Mouse (Mus musculus) liver, embryonic 11.5 days (tissue): ENCODE data around the gene Spag16. TPM values are rescaled to one million over a fixed set of nuclear protein-coding genes. Genes with fewer than 3 reads are reported as not detected.

Source experiments
- ATAC-seq: fragments of 200-750 bp; cut with Nextera tagmentation; replicated peaks from 2 replicates; pipeline ENCODE4 v1.8.0; 2017; ENCODE audit warnings: moderate number of reproducible peaks, mild to moderate bottlenecking, moderate TSS enrichment, moderate library complexity; ENCODE audit not compliant: low FRiP score
- DNase-seq: peaks from one replicate; pipeline ENCODE4 v3.0.0-alpha.2; 2017; ENCODE audit warnings: low spot score
- H3K27ac ChIP-seq: fragments of 300-500 bp; sonication (generic); 2 replicates; pipeline ENCODE4 v1.5.1; 2014; ENCODE audit warnings: mild to moderate bottlenecking, low read depth, low read length, control low read depth
- H3K27me3 ChIP-seq: fragments of 300-500 bp; sonication (generic); replicated peaks from 2 replicates; pipeline ENCODE4 v1.6.1; 2014; ENCODE audit warnings: low read length, mixed read lengths; ENCODE audit not compliant: control insufficient read depth, insufficient read depth
- H3K36me3 ChIP-seq: fragments of 300-500 bp; sonication (generic); 2 replicates; pipeline ENCODE4 v1.6.1; 2014; ENCODE audit warnings: mild to moderate bottlenecking, low read length, moderate library complexity, mixed read lengths; ENCODE audit not compliant: control insufficient read depth, insufficient read depth
- H3K4me1 ChIP-seq: fragments of 300-500 bp; sonication (generic); replicated peaks from 2 replicates; pipeline ENCODE4 v1.6.1; 2014; ENCODE audit warnings: low read length, mixed read lengths; ENCODE audit not compliant: control insufficient read depth, insufficient read depth
- H3K4me2 ChIP-seq: fragments of 300-500 bp; sonication (generic); 2 replicates; pipeline ENCODE4 v1.6.1; 2014; ENCODE audit warnings: mild to moderate bottlenecking, control low read depth, moderate library complexity
- H3K4me3 ChIP-seq: fragments of 300-500 bp; sonication (generic); 2 replicates; pipeline ENCODE4 v1.5.1; 2014; ENCODE audit warnings: low read depth, low read length, control low read depth
- H3K9ac ChIP-seq: fragments of 300-500 bp; sonication (generic); 2 replicates; pipeline ENCODE4 v1.6.1; 2014; ENCODE audit warnings: low read depth, low read length, control low read depth
- H3K9me3 ChIP-seq: fragments of 300-500 bp; sonication (generic); 2 replicates; pipeline ENCODE4 v1.6.1; 2016; ENCODE audit warnings: low read length, inconsistent platforms, mixed read lengths; ENCODE audit not compliant: control insufficient read depth
- WGBS: fragments of 180-500 bp; shearing (Covaris S2); extraction: QIAGEN DNeasy Blood & Tissue Kit; methylation state at CpG from one replicate; pipeline ENCODE4 v1.1.7; 2014; 5-methylcytosine and 5-hydroxymethylcytosine counted together
- polyA plus RNA-seq: library from polyadenylated mRNA; unstranded; fragments of >200 nt; fragmentation: Nextera tagmentation; extraction: Ambion mirVana; gene quantifications from 2 replicates; pipeline ENCODE4 v1.2.1, GENCODE M21; 2014

Spag16 gene
- polyA plus RNA-seq, 1 experiment from 2014 or later = 0.25 TPM

DNA sequence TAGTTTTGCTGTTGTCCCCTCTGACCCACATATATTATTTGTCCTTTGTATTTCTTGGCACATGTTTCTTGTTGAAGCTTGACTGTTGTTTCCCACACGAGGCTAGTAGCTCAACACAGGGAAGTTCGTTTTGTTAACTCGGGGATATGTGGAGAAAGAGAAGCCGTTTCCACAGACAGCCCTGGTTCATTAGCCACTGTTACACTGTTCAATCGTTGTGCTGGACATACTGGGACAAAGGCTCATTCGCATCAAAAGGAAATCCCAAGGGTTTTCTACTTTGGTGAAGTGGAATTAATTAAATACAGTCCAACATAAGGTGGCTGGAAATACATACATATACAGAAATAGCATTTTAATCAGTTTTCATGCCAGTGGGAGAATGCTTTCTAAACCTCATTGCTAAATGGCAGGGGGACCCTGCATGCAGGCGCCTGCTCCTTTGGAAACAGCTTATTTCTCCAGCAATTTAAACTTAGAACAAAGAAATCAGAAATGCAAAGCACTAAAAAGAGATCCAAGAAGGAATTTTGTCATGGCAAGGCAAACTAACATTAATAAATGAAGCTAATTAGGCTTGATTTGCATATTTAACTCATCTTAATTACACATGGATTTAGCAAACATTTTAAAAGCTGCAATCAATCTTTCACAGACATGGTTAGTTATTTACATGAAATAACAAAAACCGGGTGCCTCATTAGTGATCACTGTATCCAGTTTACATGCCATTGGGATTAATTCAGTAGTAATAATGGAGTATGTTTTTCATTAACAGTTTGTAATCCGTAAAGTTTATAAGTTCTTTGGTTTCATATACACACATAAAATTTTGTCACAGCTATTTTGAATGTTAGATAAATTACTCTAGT, 615.7 kb downstream of the Spag16 start:
- Histone ChIP-seq H3K36me3 (no peaks in the 10 kb centered on the region), H3K4me2 (no peak overlapping the region), H3K4me1 (no peaks in the 10 kb centered on the region), H3K9me3 (no peaks in the 10 kb centered on the region), H3K9ac (no peak overlapping the region), H3K4me3 (no peak overlapping the region), H3K27ac (no peak overlapping the region), H3K27me3 (no peaks in the 10 kb centered on the region)
- WGBS = 76% methylated on average over 9 of the region's 9 CpGs
- ATAC-seq (no peak), DNase-seq (no peak)

- Histone ChIP-seq H3K27ac (no peak overlapping the region), H3K4me2 (no peak overlapping the region), H3K4me3 (no peak overlapping the region), H3K36me3 (no peaks in the 10 kb centered on the region), H3K9me3 (no peaks in the 10 kb centered on the region), H3K27me3 (no peaks in the 10 kb centered on the region), H3K4me1 (no peaks in the 10 kb centered on the region), H3K9ac (no peak overlapping the region)
- WGBS = 81% methylated on average over 1 of the region's 1 CpGs
- ATAC-seq (no peak), DNase-seq (no peak)
Measured at GRCm38 (mm10) chr1:70479864-70480263, 653.1 kb downstream of the Spag16 start.

DNA sequence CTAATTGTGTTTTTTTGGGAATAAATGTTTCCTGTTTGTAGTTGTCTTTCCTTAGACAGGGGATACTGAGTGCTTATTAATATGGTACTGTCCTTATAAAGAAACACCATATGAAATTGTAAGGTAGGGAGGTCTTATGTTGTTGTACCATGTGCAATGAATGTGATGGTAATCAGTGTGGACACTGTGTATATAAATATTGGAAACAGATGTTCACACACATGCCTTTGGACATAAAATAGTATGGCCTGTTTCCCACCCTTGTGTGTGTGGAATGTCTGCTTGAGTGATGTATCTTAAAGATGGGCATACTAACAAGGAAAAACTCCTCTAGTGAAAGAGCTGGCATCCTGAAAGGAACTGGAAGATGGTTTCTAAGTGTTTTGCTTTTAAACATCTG, 692.1 kb downstream of the Spag16 start:
- H3K4me3 ChIP-seq = no peak overlapping the region
- H3K9me3 ChIP-seq = no peaks in the 10 kb centered on the region
- no peaks in the 10 kb centered on the region for H3K4me1 ChIP-seq
- H3K4me2 ChIP-seq = no peak overlapping the region
- no peaks in the 10 kb centered on the region for H3K27me3 ChIP-seq
- no peak overlapping the region for H3K9ac ChIP-seq
- no peak overlapping the region for H3K27ac ChIP-seq
- ATAC-seq (no peak), DNase-seq (no peak)
- no peaks in the 10 kb centered on the region for H3K36me3 ChIP-seq

DNA sequence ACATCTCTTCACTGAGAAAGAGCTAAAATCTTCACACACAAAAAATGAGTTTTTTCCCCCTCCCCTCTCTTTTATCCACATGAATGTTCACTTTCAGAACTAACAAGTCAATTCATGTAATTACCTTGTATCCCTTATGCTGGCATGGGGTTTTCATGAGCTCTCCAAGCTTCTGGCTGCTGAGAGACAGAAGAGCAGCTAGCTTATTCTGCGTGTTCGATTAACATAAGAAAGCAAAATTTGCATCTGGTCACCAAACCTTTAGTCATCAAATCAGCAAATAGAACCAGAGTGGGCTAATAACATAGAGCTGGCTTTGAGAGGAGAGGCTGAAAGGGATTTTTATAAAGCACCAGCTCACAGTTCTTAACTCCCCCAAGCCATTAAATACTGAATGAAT, 700.4 kb downstream of the Spag16 start:
- DNase-seq (no peak), ATAC-seq (no peak)
- H3K4me2 ChIP-seq = no peak overlapping the region
- no peak overlapping the region for H3K4me3 ChIP-seq
- H3K9me3 ChIP-seq = no peaks in the 10 kb centered on the region
- no peaks in the 10 kb centered on the region for H3K4me1 ChIP-seq
- no peak overlapping the region for H3K27ac ChIP-seq
- H3K27me3 ChIP-seq = no peaks in the 10 kb centered on the region
- no peaks in the 10 kb centered on the region for H3K36me3 ChIP-seq
- H3K9ac ChIP-seq = no peak overlapping the region
- WGBS = 61% methylated on average over 2 of the region's 2 CpGs

DNA sequence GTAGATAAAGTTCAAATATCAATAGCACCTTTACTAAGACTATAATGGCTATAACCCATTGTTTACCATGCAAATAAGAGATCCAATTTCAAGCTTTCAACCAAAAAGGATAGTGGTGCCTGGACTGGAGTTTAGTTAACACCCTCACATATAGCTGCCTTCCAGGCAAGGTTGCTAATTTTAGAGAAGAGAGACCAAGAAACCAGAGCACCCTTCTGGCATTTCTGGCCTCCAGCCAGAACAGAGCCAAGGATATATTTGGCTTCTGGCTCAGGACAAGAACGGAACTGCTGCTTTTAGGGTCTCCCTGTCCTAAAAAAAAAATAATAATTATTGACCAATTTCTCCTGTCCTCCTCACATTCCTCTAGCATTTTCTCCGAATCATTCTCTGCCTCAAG, 703.0 kb downstream of the Spag16 start:
- DNase-seq (no peak), ATAC-seq (no peak)
- H3K36me3 ChIP-seq = no peaks in the 10 kb centered on the region
- no peak overlapping the region for H3K27ac ChIP-seq
- H3K4me1 ChIP-seq = no peaks in the 10 kb centered on the region
- H3K4me2 ChIP-seq = no peak overlapping the region
- no peak overlapping the region for H3K9ac ChIP-seq
- no peaks in the 10 kb centered on the region for H3K9me3 ChIP-seq
- WGBS = 72% methylated on average over 2 of the region's 2 CpGs
- no peak overlapping the region for H3K4me3 ChIP-seq
- no peaks in the 10 kb centered on the region for H3K27me3 ChIP-seq

- no peak overlapping the region for H3K9ac ChIP-seq
- H3K9me3 ChIP-seq = no peaks in the 10 kb centered on the region
- H3K27ac ChIP-seq = no peak overlapping the region
- H3K4me3 ChIP-seq = no peak overlapping the region
- no peaks in the 10 kb centered on the region for H3K27me3 ChIP-seq
- ATAC-seq = no peak
- DNase-seq = no peak
- 52% methylated on average over 2 of the region's 2 CpGs for WGBS
- H3K36me3 ChIP-seq = no peaks in the 10 kb centered on the region
- no peak overlapping the region for H3K4me2 ChIP-seq
- no peaks in the 10 kb centered on the region for H3K4me1 ChIP-seq
Measured at GRCm38 (mm10) chr1:70551839-70552238, 725.1 kb downstream of the Spag16 start.

DNA sequence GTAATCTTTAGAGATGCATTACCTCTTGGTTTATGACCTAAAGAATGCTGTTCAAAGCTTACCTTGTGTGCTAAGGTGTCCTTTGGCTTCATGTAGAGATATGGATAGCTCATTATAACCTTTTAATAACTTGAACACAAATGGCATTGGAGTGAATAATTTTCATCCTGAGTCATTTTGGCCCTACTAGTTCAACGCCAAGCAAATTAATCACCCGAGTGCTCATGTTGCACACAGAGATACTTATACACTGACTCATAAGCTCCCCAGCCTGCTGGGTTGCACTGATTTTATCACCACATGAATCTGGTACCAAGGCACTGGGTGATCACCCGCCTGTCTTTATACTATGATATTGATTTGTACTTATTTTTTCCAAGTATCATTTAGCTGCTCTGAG, 795.0 kb downstream of the Spag16 start:
- DNase-seq (no peak), ATAC-seq (no peak)
- Histone ChIP-seq H3K4me3 (no peak overlapping the region), H3K4me1 (no peaks in the 10 kb centered on the region), H3K4me2 (no peak overlapping the region), H3K9me3 (no peaks in the 10 kb centered on the region), H3K27me3 (no peaks in the 10 kb centered on the region), H3K9ac (no peak overlapping the region), H3K27ac (no peak overlapping the region), H3K36me3 (no peaks in the 10 kb centered on the region)
- WGBS = 82% methylated on average over 3 of the region's 3 CpGs

GRCm38 (mm10) chr1:70624803-70625460, 798.2 kb downstream of the Spag16 start:
- 69% methylated on average over 5 of the region's 5 CpGs for WGBS
- no peaks in the 10 kb centered on the region for H3K9me3 ChIP-seq
- no peaks in the 10 kb centered on the region for H3K36me3 ChIP-seq
- no peak overlapping the region for H3K9ac ChIP-seq
- H3K27ac ChIP-seq = no peak overlapping the region
- no peaks in the 10 kb centered on the region for H3K4me1 ChIP-seq
- H3K4me2 ChIP-seq = no peak overlapping the region
- no peak for DNase-seq
- ATAC-seq = no peak
- no peaks in the 10 kb centered on the region for H3K27me3 ChIP-seq
- H3K4me3 ChIP-seq = no peak overlapping the region

GRCm38 (mm10) chr1:70652719-70653118, 825.9 kb downstream of the Spag16 start:
- Histone ChIP-seq H3K27ac (no peak overlapping the region), H3K4me3 (no peak overlapping the region), H3K4me2 (no peak overlapping the region), H3K9ac (no peak overlapping the region), H3K36me3 (no peaks in the 10 kb centered on the region), H3K4me1 (no peaks in the 10 kb centered on the region), H3K27me3 (no peaks in the 10 kb centered on the region), H3K9me3 (no peaks in the 10 kb centered on the region)
- DNase-seq (no peak), ATAC-seq (no peak)
- 81% methylated on average over 4 of the region's 4 CpGs for WGBS
